Mouse (Mus musculus) erythroblast, embryonic 14.5 days (primary cell): Measurements from ENCODE around the gene Olfml2a.

ENCODE experiments used
- GATA1 ChIP-seq: IDR thresholded peaks from 2 replicates; pipeline ENCODE4 v1.6.1; 2012; ENCODE audit warnings: low read length, inconsistent platforms, mixed read lengths
- TAL1 ChIP-seq: IDR thresholded peaks from 3 replicates; pipeline ENCODE4 v1.6.1; 2012; ENCODE audit warnings: low read length, inconsistent platforms, mixed read lengths

GRCm38 (mm10) chr2:38914965-38915364 is 16.8 kb upstream of the Olfml2a start:
- TF ChIP-seq TAL1 (no peak), GATA1 (no peak)
